Mouse (Mus musculus) 3134 (cell line): ENCODE results near the gene Smim8.

Experiments used
- DNase-seq: peaks from one replicate; pipeline ENCODE4 v3.0.0-alpha.2; 2011; ENCODE audit warnings: low spot score; ENCODE audit not compliant: insufficient read length; ENCODE audit errors: extremely low read depth

Smim8 gene

GRCm38 (mm10) chr4:34720127-34720895 lies 57.9 kb downstream of the Smim8 start:
- no peak for DNase-seq

GRCm38 (mm10) chr4:34719421-34719820 lies 58.8 kb downstream of the Smim8 start:
- DNase-seq, result no peak
